Mouse (Mus musculus) macrophage (primary cell): ENCODE measurements around the gene Krt4. TPM values are rescaled to one million over a fixed set of nuclear protein-coding genes. Genes with fewer than 3 reads are reported as not detected.

ENCODE experiments used
- H3K27ac ChIP-seq: fragments of 350-480 bp; formaldehyde crosslinking; 2 replicates; pipeline ENCODE4 v1.9.0; 2021
- H3K36me3 ChIP-seq: fragments of 350-480 bp; formaldehyde crosslinking; 2 replicates; pipeline ENCODE4 v1.9.0; 2021; ENCODE audit errors: inconsistent target
- H3K4me3 ChIP-seq: fragments of 350-480 bp; formaldehyde crosslinking; 2 replicates; pipeline ENCODE4 v1.9.0; 2021; ENCODE audit errors: inconsistent target
- H3K79me2 ChIP-seq: fragments of 350-480 bp; formaldehyde crosslinking; 2 replicates; pipeline ENCODE4 v1.9.0; 2021; ENCODE audit errors: inconsistent target
- WGBS: methylation state at CpG from one replicate; pipeline ENCODE4 v1.1.7; 2026; ENCODE audit warnings: inconsistent platforms; ENCODE audit not compliant: missing documents; 5-methylcytosine and 5-hydroxymethylcytosine counted together
- polyA plus RNA-seq: library from polyadenylated mRNA; stranded (reverse); fragments of 250-400 nt; gene quantifications from 3 replicates; pipeline ENCODE4 v1.2.4, GENCODE M21; 2018; ENCODE audit warnings: inconsistent platforms
- total RNA-seq, 78 experiments: library from RNA; depleted of rRNA; stranded (reverse); fragments of 250-400 nt; gene quantifications; 1 replicate in 9 of 78; 2 replicates in 24 of 78; 3 replicates in 43 of 78; 4 replicates in 2 of 78; pipeline ENCODE4 v1.2.4; 2018; ENCODE audit warnings: inconsistent platforms in 56 of 78

Gene Krt4
- total RNA-seq (2018; cell fraction: chromatin; rRNA removed), result not detected
- not detected for total RNA-seq (2018; cell fraction: cytosol; rRNA removed)
- not detected for total RNA-seq (2018; cell fraction: nucleus; rRNA removed)
- not detected in 3 replicates for polyA plus RNA-seq

GRCm38 (mm10) chr15:101924635-101925034, at the start of gene Krt4:
Gene Krt4, minus strand, starts transcription at chr15:101924735.
- H3K36me3 ChIP-seq, result no peaks in the 10 kb centered on the region
- H3K4me3 ChIP-seq, result no peak within 1 kb of the TSS
- H3K27ac ChIP-seq, result no peak within 1 kb of the TSS
- 85% methylated on average over 11 of the region's 11 CpGs for WGBS
- no peaks in the 10 kb centered on the region for H3K79me2 ChIP-seq

GRCm38 (mm10) chr15:101973414-101974077, 49.0 kb upstream of the Krt4 start:
- H3K36me3 ChIP-seq, result no peaks in the 10 kb centered on the region
- WGBS, result 16% methylated on average over 15 of the region's 15 CpGs
- H3K79me2 ChIP-seq, result no peaks in the 10 kb centered on the region
- H3K27ac ChIP-seq, result peak overlapping the region; percentile 12; the same call in 1 of the 2 replicates
- no peak overlapping the region for H3K4me3 ChIP-seq

- H3K27ac ChIP-seq, result no peak overlapping the region
- 43% methylated on average over 3 of the region's 6 CpGs for WGBS
- H3K4me3 ChIP-seq, result no peak overlapping the region
Observed at GRCm38 (mm10) chr15:101970536-101970935, 46.0 kb upstream of the Krt4 start.

GRCm38 (mm10) chr15:101966808-101967207, 42.3 kb upstream of the Krt4 start:
- Histone ChIP-seq H3K79me2 (no peaks in the 10 kb centered on the region), H3K27ac (no peak overlapping the region), H3K4me3 (no peak overlapping the region), H3K36me3 (no peaks in the 10 kb centered on the region)
- 86% methylated on average over 8 of the region's 8 CpGs for WGBS

More at GRCm38 (mm10) chr15:101970536-101970935, 46.0 kb upstream of the Krt4 start:
- Histone ChIP-seq H3K36me3 (no peaks in the 10 kb centered on the region), H3K79me2 (no peaks in the 10 kb centered on the region)

GRCm38 (mm10) chr15:101958891-101959290, 34.4 kb upstream of the Krt4 start:
- no peaks in the 10 kb centered on the region for H3K36me3 ChIP-seq
- H3K27ac ChIP-seq, result no peak overlapping the region
- H3K79me2 ChIP-seq, result no peaks in the 10 kb centered on the region
- H3K4me3 ChIP-seq, result no peak overlapping the region
- 87% methylated on average over 3 of the region's 3 CpGs for WGBS

GRCm38 (mm10) chr15:101954187-101954586, 29.7 kb upstream of the Krt4 start, which contains the start of gene Krt78:
Gene Krt78, minus strand, starts transcription at chr15:101954287.
- H3K36me3 ChIP-seq, result no peaks in the 10 kb centered on the region
- no peak within 1 kb of the TSS for H3K27ac ChIP-seq
- no peak within 1 kb of the TSS for H3K4me3 ChIP-seq
- 89% methylated on average over 9 of the region's 9 CpGs for WGBS
- no peaks in the 10 kb centered on the region for H3K79me2 ChIP-seq

GRCm38 (mm10) chr15:101952733-101953474, 28.4 kb upstream of the Krt4 start:
- no peaks in the 10 kb centered on the region for H3K36me3 ChIP-seq
- no peak overlapping the region for H3K4me3 ChIP-seq
- no peak overlapping the region for H3K27ac ChIP-seq
- 85% methylated on average over 7 of the region's 7 CpGs for WGBS
- H3K79me2 ChIP-seq, result no peaks in the 10 kb centered on the region

GRCm38 (mm10) chr15:101945430-101945829, 20.9 kb upstream of the Krt4 start:
- Histone ChIP-seq H3K27ac (no peak overlapping the region), H3K79me2 (no peaks in the 10 kb centered on the region), H3K4me3 (no peak overlapping the region), H3K36me3 (no peaks in the 10 kb centered on the region)
- WGBS, result 92% methylated on average over 1 of the region's 1 CpGs

GRCm38 (mm10) chr15:101941948-101942347, 17.4 kb upstream of the Krt4 start:
- Histone ChIP-seq H3K79me2 (no peaks in the 10 kb centered on the region), H3K27ac (no peak overlapping the region), H3K36me3 (no peaks in the 10 kb centered on the region), H3K4me3 (no peak overlapping the region)
- 85% methylated on average over 8 of the region's 8 CpGs for WGBS

GRCm38 (mm10) chr15:101940274-101940829, 15.8 kb upstream of the Krt4 start, which contains the start of gene Krt79:
Gene Krt79, minus strand, starts transcription at chr15:101940324.
- Histone ChIP-seq H3K27ac (no peak within 1 kb of the TSS), H3K36me3 (no peaks in the 10 kb centered on the region)

GRCm38 (mm10) chr15:101938600-101939308, 14.2 kb upstream of the Krt4 start:
- H3K27ac ChIP-seq, result no peak overlapping the region
- H3K36me3 ChIP-seq, result no peaks in the 10 kb centered on the region
- 81% methylated on average over 9 of the region's 9 CpGs for WGBS
- no peak overlapping the region for H3K4me3 ChIP-seq
- H3K79me2 ChIP-seq, result no peaks in the 10 kb centered on the region

More at GRCm38 (mm10) chr15:101940274-101940829, 15.8 kb upstream of the Krt4 start, which contains the start of gene Krt79:
- no peaks in the 10 kb centered on the region for H3K79me2 ChIP-seq
- 80% methylated on average over 6 of the region's 6 CpGs for WGBS
- no peak within 1 kb of the TSS for H3K4me3 ChIP-seq

- H3K4me3 ChIP-seq, result no peak overlapping the region
- no peaks in the 10 kb centered on the region for H3K36me3 ChIP-seq
- H3K79me2 ChIP-seq, result no peaks in the 10 kb centered on the region
- H3K27ac ChIP-seq, result no peak overlapping the region
- WGBS, result 77% methylated on average over 6 of the region's 6 CpGs
Observed at GRCm38 (mm10) chr15:101933024-101933423, 8.5 kb upstream of the Krt4 start.

- H3K79me2 ChIP-seq, result no peaks in the 10 kb centered on the region
- no peak overlapping the region for H3K4me3 ChIP-seq
- no peak overlapping the region for H3K27ac ChIP-seq
- H3K36me3 ChIP-seq, result no peaks in the 10 kb centered on the region
- 4% methylated on average over 17 of the region's 17 CpGs for WGBS
Observed at GRCm38 (mm10) chr15:101929666-101930065, 5.1 kb upstream of the Krt4 start.

GRCm38 (mm10) chr15:101929087-101929486, 4.6 kb upstream of the Krt4 start:
- 30% methylated on average over 9 of the region's 9 CpGs for WGBS
- no peaks in the 10 kb centered on the region for H3K36me3 ChIP-seq
- H3K4me3 ChIP-seq, result no peak overlapping the region
- no peaks in the 10 kb centered on the region for H3K79me2 ChIP-seq
- no peak overlapping the region for H3K27ac ChIP-seq
